Mouse (Mus musculus): ENCODE data around the gene Slfn3. TPM values are rescaled to one million over a fixed set of nuclear protein-coding genes. Genes with fewer than 3 reads are reported as not detected.

Slfn3 gene
- polyA plus RNA-seq (2017; shearing (Covaris generic)), result 2.9 TPM

GRCm38 (mm10) chr11:83191134-83191893, at the start of gene Slfn3:
Gene Slfn3 (plus strand): TSS chr11:83191330.

GRCm38 (mm10) chr11:83174948-83175539, 16.1 kb upstream of the Slfn3 start, which contains the start of gene Slfn4:
Gene Slfn4 (plus strand): TSS chr11:83175186.

Other genes with a start within 250 kb of the Slfn3 start
- gene Slfn5, start 240.0 kb upstream of the Slfn3 start, polyA plus RNA-seq (2017; shearing (Covaris generic)), result 12.0 TPM
- 2.6 TPM for gene Slfn9, start 199.5 kb upstream of the Slfn3 start, polyA plus RNA-seq (2017; shearing (Covaris generic))
- gene Slfn8, start 170.5 kb upstream of the Slfn3 start, polyA plus RNA-seq (2017; shearing (Covaris generic)), result 39.3 TPM
- 838 TPM for gene Slfn2, start 126.2 kb upstream of the Slfn3 start, polyA plus RNA-seq (2017; shearing (Covaris generic))
- gene Slfn1, start 74.5 kb upstream of the Slfn3 start, polyA plus RNA-seq (2017; shearing (Covaris generic)), result 183 TPM
- gene Slfn4, start 16.1 kb upstream of the Slfn3 start, polyA plus RNA-seq (2017; shearing (Covaris generic)), result 0.42 TPM
- not detected for gene Slfn14, start 95.4 kb downstream of the Slfn3 start, polyA plus RNA-seq (2017; shearing (Covaris generic))
- gene Ap2b1, start 107.7 kb downstream of the Slfn3 start, polyA plus RNA-seq (2017; shearing (Covaris generic)), result 43.9 TPM
- gene Pex12, start 111.3 kb downstream of the Slfn3 start, polyA plus RNA-seq (2017; shearing (Covaris generic)), result 12.1 TPM
- not detected for gene Rasl10b, start 217.8 kb downstream of the Slfn3 start, polyA plus RNA-seq (2017; shearing (Covaris generic))
- gene Gas2l2, start 238.1 kb downstream of the Slfn3 start, polyA plus RNA-seq (2017; shearing (Covaris generic)), result not detected
- gene 1700020L24Rik, start 246.3 kb downstream of the Slfn3 start, polyA plus RNA-seq (2017; shearing (Covaris generic)), result 0.87 TPM

Data from naive thymus-derived CD4-positive, alpha-beta T cell, adult 5 months (primary cell).